Mouse (Mus musculus) inflammation-experienced regulatory T-cells, adult 6 months (primary cell): ENCODE data around the gene Gm45021. TPM values are rescaled to one million over a fixed set of nuclear protein-coding genes. Genes with fewer than 3 reads are reported as not detected.

Experiments
- polyA plus RNA-seq, 3 experiments: library from polyadenylated mRNA; unstranded; fragments of 100-300 nt; shearing (Covaris generic); gene quantifications; one replicate each; pipeline ENCODE4 v1.2.1; 2017

The Gm45021 gene
- polyA plus RNA-seq, 3 experiments from 2014 or later = not detected

Other genes with a start within 250 kb of the Gm45021 start
- 10 to 100 TPM in 2 of 3 experiments, 1 to 10 TPM in 1; 9.2 to 19.7 (median 12.2) TPM for gene Krba1, start 194.0 kb upstream of the Gm45021 start, polyA plus RNA-seq
- 10 to 100 TPM in 1 of 3 experiments, 1 to 10 TPM in 2; 4.5 to 10.4 (median 8.2) TPM for gene Zfp467, start 143.8 kb upstream of the Gm45021 start, polyA plus RNA-seq
- gene Sspo, start 141.4 kb upstream of the Gm45021 start, polyA plus RNA-seq = 1 to 10 TPM in 1 of 3 experiments, under 1 TPM in 2; 0.54 to 1.2 (median 0.97) TPM
- gene Atp6v0e2, start 52.0 kb upstream of the Gm45021 start, polyA plus RNA-seq = under 1 TPM in 1 of 3 experiments, not detected in 2; 0.57 TPM
- gene Lrrc61, start 34.8 kb upstream of the Gm45021 start, polyA plus RNA-seq = 10 to 100 TPM; 27.5 to 40.7 (median 30.3) TPM
- under 1 TPM in 1 of 3 experiments, not detected in 2; 0.35 TPM for gene Rarres2, start 16.8 kb upstream of the Gm45021 start, polyA plus RNA-seq
- 1 to 10 TPM; 2.7 to 6.3 (median 2.9) TPM for gene Repin1, start 4.3 kb downstream of the Gm45021 start, polyA plus RNA-seq
- gene Gm44965, start 4.3 kb downstream of the Gm45021 start, polyA plus RNA-seq = 1 to 10 TPM in 1 of 3 experiments, not detected in 2; 2.7 TPM
- 1 to 10 TPM; 4.5 to 7.7 (median 7.3) TPM for gene Zfp775, start 12.5 kb downstream of the Gm45021 start, polyA plus RNA-seq
- 1 to 10 TPM in 2 of 3 experiments, under 1 TPM in 1; 0.40 to 2.2 (median 2.1) TPM for gene AI854703, start 37.2 kb downstream of the Gm45021 start, polyA plus RNA-seq
- gene Gimap8, start 57.6 kb downstream of the Gm45021 start, polyA plus RNA-seq = 100 to 1,000 TPM; 134 to 165 (median 146) TPM
- 100 to 1,000 TPM; 236 to 293 (median 290) TPM for gene Gimap9, start 86.5 kb downstream of the Gm45021 start, polyA plus RNA-seq
- gene Gimap4, start 94.9 kb downstream of the Gm45021 start, polyA plus RNA-seq = 1,000 to 10,000 TPM; 1,788 to 2,089 (median 1,869) TPM
- gene Gimap6, start 118.6 kb downstream of the Gm45021 start, polyA plus RNA-seq = 1,000 to 10,000 TPM; 1,024 to 1,390 (median 1,261) TPM
- gene Gm28053, start 129.0 kb downstream of the Gm45021 start, polyA plus RNA-seq = 10 to 100 TPM; 58.9 to 85.2 (median 59.9) TPM
- gene Gimap7, start 129.0 kb downstream of the Gm45021 start, polyA plus RNA-seq = 100 to 1,000 TPM; 458 to 769 (median 564) TPM
- gene Gimap1, start 149.4 kb downstream of the Gm45021 start, polyA plus RNA-seq = 100 to 1,000 TPM; 353 to 386 (median 354) TPM
- 100 to 1,000 TPM; 218 to 266 (median 236) TPM for gene Gimap5, start 156.6 kb downstream of the Gm45021 start, polyA plus RNA-seq
- gene Gimap3, start 181.2 kb downstream of the Gm45021 start, polyA plus RNA-seq = 1,000 to 10,000 TPM; 1,096 to 1,768 (median 1,751) TPM